Mouse (Mus musculus): Measurements from ENCODE around the gene Ints7.

The Ints7 gene

GRCm38 (mm10) chr1:191584483-191584882, 9.0 kb downstream of the Ints7 start:
- no peak for DNase-seq (ENCODE audit: low spot score in 2 of 2)

- peak in 1 of 2 experiments; percentile 10 for DNase-seq (ENCODE audit: low spot score in 2 of 2)
Observed at GRCm38 (mm10) chr1:191585704-191586103, 10.3 kb downstream of the Ints7 start.

GRCm38 (mm10) chr1:191587062-191587461, 11.6 kb downstream of the Ints7 start:
- no peak for DNase-seq (ENCODE audit: low spot score in 2 of 2)

DNA sequence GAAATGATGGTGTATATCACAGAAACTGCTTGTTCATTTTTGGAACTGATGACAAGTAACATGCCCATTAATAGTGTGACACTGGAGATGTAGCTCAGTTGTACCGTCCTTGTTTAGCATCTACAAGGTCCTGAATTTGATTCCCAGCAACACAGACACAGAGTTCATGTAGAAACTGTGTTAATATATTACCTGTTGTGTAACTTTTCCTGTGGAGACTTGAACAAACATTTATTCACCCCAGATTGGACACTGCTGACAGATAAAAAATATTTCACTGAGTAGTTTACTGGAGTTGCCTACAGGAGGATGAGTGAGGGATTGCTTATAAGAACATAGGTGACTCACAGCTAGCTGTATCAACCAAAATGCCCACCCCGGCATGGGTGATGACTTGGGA, 13.3 kb downstream of the Ints7 start:
- no peak for DNase-seq (ENCODE audit: low spot score in 2 of 2)

GRCm38 (mm10) chr1:191592016-191592720, 16.7 kb downstream of the Ints7 start:
- no peak for DNase-seq (ENCODE audit: low spot score in 2 of 2)

- no peak for DNase-seq (ENCODE audit: low spot score in 2 of 2)
Observed at GRCm38 (mm10) chr1:191596076-191596475, 20.6 kb downstream of the Ints7 start.

- peak; percentile 59 to 66 for DNase-seq (ENCODE audit: low spot score in 2 of 2)
Observed at GRCm38 (mm10) chr1:191599210-191599609, 23.8 kb downstream of the Ints7 start.

GRCm38 (mm10) chr1:191604690-191605089, 29.3 kb downstream of the Ints7 start:
- DNase-seq (ENCODE audit: low spot score in 2 of 2), result no peak

GRCm38 (mm10) chr1:191609051-191609450, 33.6 kb downstream of the Ints7 start:
- DNase-seq (ENCODE audit: low spot score in 2 of 2), result no peak

- DNase-seq (ENCODE audit: low spot score in 2 of 2), result no peak
Observed at GRCm38 (mm10) chr1:191609578-191609977, 34.1 kb downstream of the Ints7 start.

DNA sequence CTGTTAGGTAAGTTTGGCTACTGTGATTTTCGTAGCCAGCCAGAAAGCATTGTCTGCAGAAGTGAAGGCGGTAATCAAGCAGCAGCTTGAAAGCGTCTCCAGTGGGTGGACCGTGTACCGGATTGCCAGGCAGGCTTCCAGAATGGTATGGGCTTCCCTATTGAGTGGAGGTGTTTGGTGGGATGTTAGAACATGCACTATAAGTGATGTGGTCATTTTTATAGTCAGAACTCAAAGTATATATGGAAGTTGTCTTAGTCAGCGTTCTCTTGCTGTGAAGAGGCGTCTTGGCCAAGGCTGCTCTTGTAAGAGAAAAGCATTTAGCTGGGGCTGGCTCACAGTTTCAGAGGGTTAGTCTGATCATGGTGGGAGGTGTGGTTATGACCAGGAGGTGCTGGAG, 34.9 kb downstream of the Ints7 start:
- no peak for DNase-seq (ENCODE audit: low spot score in 2 of 2)

DNA sequence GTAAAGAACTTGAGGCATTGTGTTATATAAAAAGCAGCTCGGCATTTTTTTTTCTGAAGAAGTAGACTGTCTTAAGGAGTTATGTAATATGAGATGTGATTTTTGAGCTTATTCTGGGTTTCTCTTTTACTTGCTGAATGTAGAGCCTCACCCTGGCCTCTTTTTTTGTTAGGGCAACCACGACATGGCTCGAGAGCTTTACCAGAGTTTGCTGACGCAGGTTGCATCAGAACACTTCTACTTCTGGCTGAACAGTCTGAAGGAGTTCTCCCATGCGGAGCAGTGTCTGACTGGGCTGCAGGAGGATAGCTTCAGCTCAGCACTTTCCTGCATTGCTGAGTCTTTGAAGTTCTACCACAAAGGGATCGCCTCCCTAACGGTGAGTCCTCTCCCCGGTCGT, 36.2 kb downstream of the Ints7 start:
- DNase-seq (ENCODE audit: low spot score in 2 of 2), result no peak

GRCm38 (mm10) chr1:191612877-191613276, 37.4 kb downstream of the Ints7 start:
- DNase-seq (ENCODE audit: low spot score in 2 of 2), result no peak

DNA sequence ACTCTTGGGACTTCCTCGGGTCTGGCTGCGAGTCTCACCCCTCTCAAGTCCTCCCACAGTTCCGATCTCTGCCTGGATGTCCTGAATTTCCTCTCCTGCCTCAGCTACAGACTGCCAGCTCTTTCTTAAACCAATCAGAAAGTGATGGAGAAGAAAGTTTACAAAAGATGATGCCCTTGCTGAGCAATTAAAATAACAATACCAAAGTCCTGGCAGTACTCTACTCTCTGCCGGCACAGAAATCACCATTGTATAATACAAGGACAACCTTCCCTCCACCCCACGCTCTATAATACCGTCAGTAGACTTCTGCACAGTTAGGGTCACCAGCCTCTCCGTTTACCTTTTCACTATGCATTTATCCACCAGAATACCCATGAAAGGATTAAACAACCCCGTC, 40.8 kb downstream of the Ints7 start:
- DNase-seq (ENCODE audit: low spot score in 2 of 2), result no peak

GRCm38 (mm10) chr1:191617589-191617988, 42.2 kb downstream of the Ints7 start:
- DNase-seq (ENCODE audit: low spot score in 2 of 2), result no peak

GRCm38 (mm10) chr1:191618067-191618766, 42.8 kb downstream of the Ints7 start:
- no peak for DNase-seq (ENCODE audit: low spot score in 2 of 2)

- no peak for DNase-seq (ENCODE audit: low spot score in 2 of 2)
Observed at GRCm38 (mm10) chr1:191621096-191621495, 45.7 kb downstream of the Ints7 start.

GRCm38 (mm10) chr1:191622801-191623200, 47.4 kb downstream of the Ints7 start:
- DNase-seq (ENCODE audit: low spot score in 2 of 2), result no peak

DNA sequence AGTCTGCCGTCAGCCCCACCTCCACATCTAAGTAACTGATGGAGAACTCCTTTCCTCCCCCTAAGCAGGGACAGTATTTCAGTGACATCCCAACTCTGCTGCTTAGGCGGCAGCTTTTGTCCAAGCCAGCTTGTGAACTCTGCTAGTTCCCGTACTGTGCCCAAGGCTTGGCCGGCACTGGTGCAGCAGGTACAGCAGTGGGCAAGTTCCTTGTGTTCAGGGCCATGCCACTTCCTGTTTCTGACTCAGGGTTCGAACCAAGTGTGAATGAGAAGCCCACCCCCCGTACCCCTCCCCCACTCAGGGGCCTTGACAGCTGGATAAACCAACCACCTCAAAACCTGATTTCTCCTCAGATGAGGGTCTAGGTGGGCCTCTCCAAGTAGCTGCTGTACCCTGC, 49.1 kb downstream of the Ints7 start:
- DNase-seq (ENCODE audit: low spot score in 2 of 2), result no peak

DNA sequence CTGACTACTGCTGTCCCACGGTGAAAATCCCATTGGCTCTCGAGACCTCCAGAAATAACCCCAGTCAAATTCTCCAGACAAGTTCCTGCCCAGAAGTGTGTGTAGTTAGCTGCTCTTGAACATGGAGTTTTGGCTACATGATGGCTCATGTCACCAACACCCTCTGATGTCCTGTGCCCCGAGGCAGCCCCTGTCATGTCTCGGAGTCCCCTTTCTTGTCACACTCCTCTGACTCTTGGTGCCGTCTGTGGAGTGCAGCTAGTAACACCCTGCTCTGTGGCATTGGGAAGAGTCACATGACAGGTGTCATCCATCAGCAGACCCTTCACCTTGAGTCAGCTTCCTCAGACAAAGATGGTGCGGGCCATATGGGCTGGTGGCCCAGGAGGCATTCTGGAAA, 49.6 kb downstream of the Ints7 start:
- DNase-seq (ENCODE audit: low spot score in 2 of 2), result no peak

DNA sequence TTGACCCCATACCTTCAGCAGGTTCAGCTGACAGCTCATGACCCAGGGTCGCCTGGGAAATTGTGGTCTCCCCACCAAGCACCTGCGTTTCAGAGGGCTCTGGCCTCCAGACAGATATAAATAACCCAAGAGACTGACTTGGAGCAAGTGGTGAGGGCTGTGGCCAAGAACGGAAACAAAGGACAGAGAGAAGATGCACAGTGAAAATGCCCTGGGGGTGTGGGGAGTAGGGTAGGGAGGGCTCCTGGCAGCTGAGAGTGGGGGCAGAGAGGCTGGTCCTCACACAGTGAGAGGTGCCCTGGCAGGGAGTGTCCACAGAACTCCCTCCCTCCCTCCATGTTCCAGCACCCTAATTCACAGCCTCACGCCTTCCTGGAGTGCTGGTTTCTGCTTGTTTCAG, 50.2 kb downstream of the Ints7 start:
- peak; percentile 8 to 11 for DNase-seq (ENCODE audit: low spot score in 2 of 2)

- DNase-seq (ENCODE audit: low spot score in 2 of 2), result no peak
Observed at GRCm38 (mm10) chr1:191628457-191629169, 53.2 kb downstream of the Ints7 start.

DNA sequence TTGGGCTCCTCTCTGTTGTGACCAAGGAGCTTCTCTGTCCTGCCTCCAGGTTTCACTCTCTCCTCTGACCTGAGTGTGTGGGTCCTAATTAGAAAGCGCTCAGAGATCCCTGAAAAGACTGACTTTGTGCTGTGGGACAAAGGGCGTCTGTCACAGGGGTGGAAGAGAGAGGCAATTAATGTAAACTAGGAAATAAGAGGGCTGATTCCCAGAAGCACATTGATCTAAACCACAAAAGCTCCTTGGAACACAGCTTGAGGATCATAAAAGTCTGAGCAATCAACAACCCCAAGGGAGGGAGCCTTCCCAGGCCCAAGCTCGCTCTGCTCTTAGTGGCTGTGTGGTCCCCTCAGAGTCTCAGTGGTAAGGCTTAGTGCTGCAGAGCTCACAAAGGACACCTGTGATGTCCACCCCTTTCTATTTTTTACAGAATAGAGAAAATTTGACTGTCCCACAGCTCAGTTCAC, 53.8 kb downstream of the Ints7 start:
- DNase-seq (ENCODE audit: low spot score in 2 of 2), result no peak

Measured in natural killer cell, adult 2 months (primary cell).